Comparison of ENCODE assay signal across 13 mouse cellular contexts in the genomic region with DNA sequence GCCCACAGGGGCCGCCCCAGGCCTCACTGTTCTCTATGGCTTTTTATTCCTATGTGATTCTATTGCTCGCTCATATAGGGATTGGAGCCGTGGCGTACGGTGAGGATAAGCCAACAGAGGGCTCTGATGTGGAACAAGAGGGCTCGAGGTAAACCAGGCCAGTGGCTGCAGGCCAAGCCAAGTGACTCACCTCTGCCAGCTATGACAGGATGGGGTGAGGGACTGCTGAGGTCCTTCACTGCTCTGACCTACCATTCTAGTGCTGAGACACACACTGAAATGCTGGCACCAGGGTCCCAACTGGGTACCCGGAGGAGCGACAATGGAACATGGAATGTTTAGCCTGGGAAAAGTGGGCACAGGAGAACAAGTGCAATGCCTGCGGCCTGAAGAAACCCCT. TPM values are rescaled to one million over a fixed set of nuclear protein-coding genes. Genes with fewer than 3 reads are reported as not detected.
DNase-seq lines count a peak whose midpoint lies in the region; ATAC-seq and TF ChIP-seq lines count a peak whose summit lies in the region.
"Had no signal": no experiment of that assay in that cellular context is flagged by ENCODE, and none has a peak within 500 bp of the region (broad histone marks: within the 10 kb centered on the region; RNA-seq: fewer than 3 reads in every experiment).

No protein-coding gene starts in this region.

- H3K9ac ChIP-seq in heart, embryonic 12.5 days: no peak overlapping the region
- H3K9ac ChIP-seq: embryonic facial prominence, embryonic 12.5 days; lung, embryonic 14.5 days had no signal

- no peaks in the 10 kb centered on the region for H3K27me3 ChIP-seq in cerebellum, adult 2 months (ENCODE audit: control insufficient read depth, insufficient read depth, low read length)
- no peaks in the 10 kb centered on the region for H3K27me3 ChIP-seq in kidney, adult 2 months (replicated peaks; ENCODE audit: control insufficient read depth, insufficient read depth, low read length)
- peaks cover 58% of the 10 kb centered on the region for H3K27me3 ChIP-seq in heart, embryonic 12.5 days (replicated peaks)

- H3K9me3 ChIP-seq in heart, embryonic 12.5 days (replicated peaks): no peaks in the 10 kb centered on the region
- H3K9me3 ChIP-seq: embryonic facial prominence, embryonic 12.5 days had no signal

- no peak for TF ChIP-seq CTCF in cerebellum, adult 2 months (IDR thresholded peaks at IDR 0.05; ENCODE audit: borderline replicate concordance, insufficient read depth, low read depth, low read length)
- no peak for TF ChIP-seq CTCF in kidney, adult 2 months (conservative IDR thresholded peaks at IDR 0.05; ENCODE audit: insufficient read depth, insufficient read length, low read depth, low read length)

- H3K4me1 ChIP-seq in cerebellum, adult 2 months (ENCODE audit: control insufficient read depth, insufficient read depth, low read length): peaks cover 11% of the 10 kb centered on the region
- peaks cover 15% of the 10 kb centered on the region; the same call in 1 of the 2 replicates for H3K4me1 ChIP-seq in kidney, adult 2 months (ENCODE audit: control insufficient read depth, insufficient read depth, low read length)
- H3K4me1 ChIP-seq in heart, embryonic 12.5 days (replicated peaks): peaks cover 3% of the 10 kb centered on the region

- no peak for ATAC-seq in heart, embryonic 12.5 days (ENCODE audit: insufficient number of reproducible peaks, low FRiP score)
- ATAC-seq: forebrain, embryonic 16.5 days had no signal

- no peak overlapping the region for H3K27ac ChIP-seq in cerebellum, adult 2 months (ENCODE audit: insufficient read depth, low read length)
- no peak overlapping the region for H3K27ac ChIP-seq in kidney, adult 2 months (ENCODE audit: insufficient read depth, low read depth, low read length)
- no peak overlapping the region for H3K27ac ChIP-seq in heart, embryonic 12.5 days (ENCODE audit: poor library complexity, severe bottlenecking)
- H3K27ac ChIP-seq: embryonic facial prominence, embryonic 12.5 days had no signal

- DNase-seq in cerebellum, adult 2 months: peak; percentile 54 to 76
- no peak for DNase-seq in cerebellum, postnatal 4 days (ENCODE audit: low spot score in 2 of 2)
- peak; percentile 68 for DNase-seq in kidney, adult 2 months
- no peak for DNase-seq in kidney, postnatal 4 days
- peak; percentile 87 to 90 for DNase-seq in adrenal gland, adult (ENCODE audit: inconsistent age in 2 of 2, low spot score in 1 of 2)
- DNase-seq in kidney, postnatal 36 days: peak; percentile 59 to 74
- no peak for DNase-seq in right cerebral cortex, postnatal 14 days
- DNase-seq: left cerebral cortex, postnatal 4 days; lung, embryonic 14.5 days had no signal

- TF ChIP-seq POLR2A in cerebellum, adult 2 months (IDR thresholded peaks at IDR 0.05; ENCODE audit: borderline replicate concordance, insufficient read depth, low read length): no peak
- no peak for TF ChIP-seq POLR2A in kidney, adult 2 months (IDR thresholded peaks at IDR 0.05; ENCODE audit: low read depth, low read length)

- H3K36me3 ChIP-seq in kidney, adult 2 months (ENCODE audit: control insufficient read depth, insufficient read depth, low read length): no peaks in the 10 kb centered on the region
- H3K36me3 ChIP-seq in heart, embryonic 12.5 days: no peaks in the 10 kb centered on the region
- H3K36me3 ChIP-seq: embryonic facial prominence, embryonic 12.5 days had no signal

- H3K4me3 ChIP-seq in cerebellum, adult 2 months (replicated peaks; ENCODE audit: insufficient read depth, low read depth, low read length): no peak overlapping the region
- H3K4me3 ChIP-seq in kidney, adult 2 months (ENCODE audit: insufficient read depth, low read depth, low read length): no peak overlapping the region
- H3K4me3 ChIP-seq in heart, embryonic 12.5 days: no peak overlapping the region
- H3K4me3 ChIP-seq: embryonic facial prominence, embryonic 12.5 days had no signal

- WGBS in cerebellum, adult 2 months: 58% methylated on average over 9 of the region's 9 CpGs
- WGBS in kidney, adult 2 months: 55% methylated on average over 9 of the region's 9 CpGs
- WGBS in heart, embryonic 12.5 days: 78% methylated on average over 9 of the region's 9 CpGs

- H3K4me2 ChIP-seq in heart, embryonic 12.5 days: no peak overlapping the region
- H3K4me2 ChIP-seq: embryonic facial prominence, embryonic 12.5 days; lung, embryonic 14.5 days had no signal

RNA-seq across cellular contexts. Expression of a gene that starts 3.8 kb away (rescaled TPM):
- polyA plus RNA-seq in cerebellum, adult 2 months (2012; rRNA removed): 1.7 and 2.2 TPM in 2 replicates
- polyA plus RNA-seq in kidney, adult 2 months (2012; rRNA removed): 168 and 212 TPM in 2 replicates
- polyA plus RNA-seq in heart, embryonic 12.5 days (2016; fragmentation: Nextera tagmentation; extraction: Ambion mirVana): 1.1 TPM in 2 replicates

RNA-seq across cellular contexts. Expression of a gene that starts 16.6 kb away (rescaled TPM):
- 137 and 140 TPM in 2 replicates for polyA plus RNA-seq in cerebellum, adult 2 months (2012; rRNA removed)
- 37.6 and 38.9 TPM in 2 replicates for polyA plus RNA-seq in kidney, adult 2 months (2012; rRNA removed)
- 23.6 and 23.7 TPM in 2 replicates for polyA plus RNA-seq in heart, embryonic 12.5 days (2016; fragmentation: Nextera tagmentation; extraction: Ambion mirVana)

RNA-seq across cellular contexts. Expression of a gene that starts 45.4 kb away (rescaled TPM):
- polyA plus RNA-seq in cerebellum, adult 2 months (2012; rRNA removed): 36.0 and 38.9 TPM in 2 replicates
- polyA plus RNA-seq in kidney, adult 2 months (2012; rRNA removed): 28.5 and 32.6 TPM in 2 replicates
- 30.7 and 34.1 TPM in 2 replicates for polyA plus RNA-seq in heart, embryonic 12.5 days (2016; fragmentation: Nextera tagmentation; extraction: Ambion mirVana)

RNA-seq across cellular contexts. Expression of a gene that starts 48.8 kb away (rescaled TPM):
- 54.7 and 59.1 TPM in 2 replicates for polyA plus RNA-seq in cerebellum, adult 2 months (2012; rRNA removed)
- polyA plus RNA-seq in kidney, adult 2 months (2012; rRNA removed): 24.4 and 29.7 TPM in 2 replicates
- 52.9 and 53.9 TPM in 2 replicates for polyA plus RNA-seq in heart, embryonic 12.5 days (2016; fragmentation: Nextera tagmentation; extraction: Ambion mirVana)

RNA-seq across cellular contexts. Expression of a gene that starts 57.5 kb away (rescaled TPM):
- polyA plus RNA-seq in cerebellum, adult 2 months (2012; rRNA removed): 0.30 and 1.1 TPM in 2 replicates
- 0.59 and 0.62 TPM in 2 replicates for polyA plus RNA-seq in kidney, adult 2 months (2012; rRNA removed)
- polyA plus RNA-seq in heart, embryonic 12.5 days (2016; fragmentation: Nextera tagmentation; extraction: Ambion mirVana): 0.04 TPM in 1 of 2 replicates, not detected in the other
- polyA plus RNA-seq: C2C12 had no signal

Comparison
In these comparisons a context has a peak if more than half of its experiments do, and no peak if none do; other contexts are left out.
1. DNase-seq: peak in cerebellum, adult 2 months (2 of 2), kidney, adult 2 months (single experiment), adrenal gland, adult (2 of 2) and kidney, postnatal 36 days (2 of 2); none in cerebellum, postnatal 4 days (0 of 2), kidney, postnatal 4 days (0 of 2) and right cerebral cortex, postnatal 14 days (single experiment).
2. RNA of a gene that starts 3.8 kb away (polyA plus RNA-seq): 168 to 212 TPM in kidney, adult 2 months; 1.7 to 2.2 TPM in cerebellum, adult 2 months and 1.1 TPM in heart, embryonic 12.5 days; every median in the first group is over 10 times any median in the second.